Mouse (Mus musculus): Measurements from ENCODE around the gene Aqp2. TPM values are rescaled to one million over a fixed set of nuclear protein-coding genes. Genes with fewer than 3 reads are reported as not detected.

Gene Aqp2
- polyA plus RNA-seq, 2 experiments: not detected

DNA sequence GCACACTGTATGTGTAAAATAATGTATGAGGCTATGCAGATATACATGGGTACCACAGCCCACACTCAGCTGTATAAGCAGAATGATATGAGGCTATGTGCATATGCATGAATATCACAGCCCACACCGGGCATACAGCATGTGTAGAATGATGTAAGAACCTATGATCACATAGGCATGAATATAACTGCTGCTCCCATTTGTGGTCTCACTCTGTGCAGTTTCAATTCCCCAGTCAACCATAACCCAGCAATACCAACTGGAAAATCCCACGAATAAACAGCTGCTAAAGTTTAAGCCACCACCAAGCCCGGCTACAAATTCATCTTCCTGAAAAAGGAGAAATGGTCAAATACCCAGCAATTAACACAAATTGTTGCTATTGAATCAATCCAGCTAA, 39.7 kb downstream of the Aqp2 start:
- Histone ChIP-seq H3K27me3 (ENCODE audit: control insufficient read depth, insufficient read depth, low read length) (no peaks in the 10 kb centered on the region; the same call in 1 of the 2 replicates), H3K4me3 (replicated peaks; ENCODE audit: low read length) (no peak overlapping the region), H3K4me2 (replicated peaks; ENCODE audit: low read depth, low read length, severe bottlenecking) (no peak overlapping the region), H3K9ac (ENCODE audit: low read depth, low read length, severe bottlenecking) (no peak overlapping the region), H3K4me1 (ENCODE audit: control insufficient read depth, insufficient read depth, low read length) (peaks cover 6% of the 10 kb centered on the region; the same call in 1 of the 2 replicates), H3K27ac (replicated peaks; ENCODE audit: low read depth, low read length) (no peak overlapping the region), H3K36me3 (ENCODE audit: control insufficient read depth, insufficient read depth, low read length) (peaks cover 36% of the 10 kb centered on the region), H3K9me3 (ENCODE audit: control insufficient read depth, low read length) (no peaks in the 10 kb centered on the region)
- no peak for TF ChIP-seq POLR2A (IDR thresholded peaks at IDR 0.05; ENCODE audit: borderline replicate concordance, extremely low read depth, insufficient read depth, insufficient read length)
- WGBS: 71% methylated on average over 3 of the region's 3 CpGs
- ATAC-seq (ENCODE audit: low FRiP score, low read depth): no peak
- no peak for DNase-seq (ENCODE audit: low spot score)

DNA sequence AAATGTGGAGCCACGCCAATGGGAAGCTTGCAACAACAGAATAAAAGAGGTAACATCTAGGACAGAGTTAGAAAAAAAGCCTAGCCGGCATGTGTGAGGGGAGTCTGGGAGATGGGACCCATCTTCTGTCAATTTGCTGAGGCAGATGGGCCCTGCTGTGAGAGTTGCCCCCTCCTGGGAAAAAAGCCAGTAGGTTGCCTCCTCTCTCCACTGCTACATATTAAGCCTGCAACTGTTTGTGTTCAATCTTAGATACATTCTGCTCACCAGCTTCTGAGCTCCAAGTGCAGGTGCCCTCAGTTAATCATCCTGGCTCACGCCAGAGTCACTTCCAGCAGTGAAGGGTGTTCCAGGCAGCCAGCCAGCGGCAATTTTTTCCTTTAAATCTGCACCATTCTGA, 41.0 kb downstream of the Aqp2 start:
- Histone ChIP-seq H3K4me3 (replicated peaks; ENCODE audit: low read length) (no peak overlapping the region), H3K27ac (replicated peaks; ENCODE audit: low read depth, low read length) (no peak overlapping the region), H3K9me3 (ENCODE audit: control insufficient read depth, low read length) (no peaks in the 10 kb centered on the region), H3K36me3 (ENCODE audit: control insufficient read depth, insufficient read depth, low read length) (peaks cover 46% of the 10 kb centered on the region), H3K27me3 (ENCODE audit: control insufficient read depth, insufficient read depth, low read length) (no peaks in the 10 kb centered on the region), H3K4me2 (replicated peaks; ENCODE audit: low read depth, low read length, severe bottlenecking) (no peak overlapping the region), H3K4me1 (ENCODE audit: control insufficient read depth, insufficient read depth, low read length) (peaks cover 2% of the 10 kb centered on the region; the same call in 1 of the 2 replicates), H3K9ac (ENCODE audit: low read depth, low read length, severe bottlenecking) (no peak overlapping the region)
- DNase-seq (ENCODE audit: low spot score): no peak
- TF ChIP-seq POLR2A (IDR thresholded peaks at IDR 0.05; ENCODE audit: borderline replicate concordance, extremely low read depth, insufficient read depth, insufficient read length): no peak
- ATAC-seq (ENCODE audit: low FRiP score, low read depth): no peak
- 73% methylated on average over 4 of the region's 4 CpGs for WGBS

DNA sequence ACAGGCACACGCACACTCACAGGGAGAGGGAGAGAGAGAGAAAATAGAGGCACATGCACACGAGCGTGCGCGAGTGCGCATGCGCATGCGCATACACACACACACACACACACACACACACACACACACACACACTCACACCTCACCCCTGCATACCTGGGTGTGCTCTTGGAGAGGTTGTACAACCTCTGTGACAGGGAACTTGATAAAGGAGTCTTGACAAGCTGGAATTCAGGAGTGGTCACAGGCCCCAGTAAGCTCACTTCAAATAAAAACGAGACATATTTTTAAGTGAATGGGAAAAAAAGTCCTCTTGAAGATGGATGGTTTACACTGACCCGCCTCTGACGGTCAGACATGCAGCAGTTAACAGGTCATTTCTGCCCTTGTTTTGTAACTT, 43.2 kb downstream of the Aqp2 start:
- DNase-seq (ENCODE audit: low spot score) (no peak), ATAC-seq (ENCODE audit: low FRiP score, low read depth) (no peak)
- Histone ChIP-seq H3K9ac (ENCODE audit: low read depth, low read length, severe bottlenecking) (no peak overlapping the region), H3K27me3 (ENCODE audit: control insufficient read depth, insufficient read depth, low read length) (no peaks in the 10 kb centered on the region), H3K36me3 (ENCODE audit: control insufficient read depth, insufficient read depth, low read length) (peaks cover 69% of the 10 kb centered on the region), H3K4me1 (ENCODE audit: control insufficient read depth, insufficient read depth, low read length) (no peaks in the 10 kb centered on the region), H3K27ac (replicated peaks; ENCODE audit: low read depth, low read length) (no peak overlapping the region), H3K4me3 (replicated peaks; ENCODE audit: low read length) (no peak overlapping the region), H3K9me3 (ENCODE audit: control insufficient read depth, low read length) (no peaks in the 10 kb centered on the region), H3K4me2 (replicated peaks; ENCODE audit: low read depth, low read length, severe bottlenecking) (no peak overlapping the region)
- TF ChIP-seq POLR2A (IDR thresholded peaks at IDR 0.05; ENCODE audit: borderline replicate concordance, extremely low read depth, insufficient read depth, insufficient read length): no peak
- WGBS: 92% methylated on average over 11 of the region's 11 CpGs

- no peak for TF ChIP-seq POLR2A (IDR thresholded peaks at IDR 0.05; ENCODE audit: borderline replicate concordance, extremely low read depth, insufficient read depth, insufficient read length)
- no peak for ATAC-seq (ENCODE audit: low FRiP score, low read depth)
- Histone ChIP-seq H3K27me3 (ENCODE audit: control insufficient read depth, insufficient read depth, low read length) (no peaks in the 10 kb centered on the region), H3K27ac (replicated peaks; ENCODE audit: low read depth, low read length) (no peak overlapping the region), H3K4me1 (ENCODE audit: control insufficient read depth, insufficient read depth, low read length) (no peaks in the 10 kb centered on the region), H3K36me3 (ENCODE audit: control insufficient read depth, insufficient read depth, low read length) (peaks cover 96% of the 10 kb centered on the region), H3K4me3 (replicated peaks; ENCODE audit: low read length) (no peak overlapping the region), H3K9ac (ENCODE audit: low read depth, low read length, severe bottlenecking) (no peak overlapping the region), H3K4me2 (replicated peaks; ENCODE audit: low read depth, low read length, severe bottlenecking) (no peak overlapping the region), H3K9me3 (ENCODE audit: control insufficient read depth, low read length) (no peaks in the 10 kb centered on the region)
- no peak for DNase-seq (ENCODE audit: low spot score)
Observed at GRCm38 (mm10) chr15:99631618-99632017, 52.8 kb downstream of the Aqp2 start.

Other genes starting within 250 kb of the Aqp2 start
- gene Fmnl3, start 208.6 kb upstream of the Aqp2 start, polyA plus RNA-seq (2012; rRNA removed): 55.0 and 65.4 TPM in 2 replicates
- gene Fmnl3, start 208.6 kb upstream of the Aqp2 start, polyA plus RNA-seq (2014; fragmentation: Nextera tagmentation; extraction: Ambion mirVana): 19.8 and 26.8 TPM in 2 replicates
- 216 and 283 TPM in 2 replicates for gene Tmbim6, start 186.2 kb upstream of the Aqp2 start, polyA plus RNA-seq (2012; rRNA removed)
- gene Tmbim6, start 186.2 kb upstream of the Aqp2 start, polyA plus RNA-seq (2014; fragmentation: Nextera tagmentation; extraction: Ambion mirVana): 296 and 305 TPM in 2 replicates
- 24.4 and 32.4 TPM in 2 replicates for gene Nckap5l, start 121.3 kb upstream of the Aqp2 start, polyA plus RNA-seq (2012; rRNA removed)
- 14.1 and 19.3 TPM in 2 replicates for gene Nckap5l, start 121.3 kb upstream of the Aqp2 start, polyA plus RNA-seq (2014; fragmentation: Nextera tagmentation; extraction: Ambion mirVana)
- 9.0 and 9.2 TPM in 2 replicates for gene Bcdin3d, start 104.3 kb upstream of the Aqp2 start, polyA plus RNA-seq (2012; rRNA removed)
- gene Bcdin3d, start 104.3 kb upstream of the Aqp2 start, polyA plus RNA-seq (2014; fragmentation: Nextera tagmentation; extraction: Ambion mirVana): 13.6 and 14.5 TPM in 2 replicates
- 0.21 and 0.27 TPM in 2 replicates for gene Faim2, start 50.9 kb upstream of the Aqp2 start, polyA plus RNA-seq (2012; rRNA removed)
- 0.10 and 0.21 TPM in 2 replicates for gene Faim2, start 50.9 kb upstream of the Aqp2 start, polyA plus RNA-seq (2014; fragmentation: Nextera tagmentation; extraction: Ambion mirVana)
- 0.26 TPM in 2 replicates for gene Aqp5, start 11.7 kb downstream of the Aqp2 start, polyA plus RNA-seq (2012; rRNA removed)
- gene Aqp5, start 11.7 kb downstream of the Aqp2 start, polyA plus RNA-seq (2014; fragmentation: Nextera tagmentation; extraction: Ambion mirVana): 0.28 and 0.47 TPM in 2 replicates
- gene Aqp6, start 22.3 kb downstream of the Aqp2 start, polyA plus RNA-seq (2012; rRNA removed): 0.03 TPM in 1 of 2 replicates, not detected in the other
- not detected in 2 replicates for gene Aqp6, start 22.3 kb downstream of the Aqp2 start, polyA plus RNA-seq (2014; fragmentation: Nextera tagmentation; extraction: Ambion mirVana)
- 102 and 107 TPM in 2 replicates for gene Racgap1, start 72.6 kb downstream of the Aqp2 start, polyA plus RNA-seq (2012; rRNA removed)
- gene Racgap1, start 72.6 kb downstream of the Aqp2 start, polyA plus RNA-seq (2014; fragmentation: Nextera tagmentation; extraction: Ambion mirVana): 82.1 and 92.4 TPM in 2 replicates
- 3.4 TPM in 2 replicates for gene Asic1, start 91.3 kb downstream of the Aqp2 start, polyA plus RNA-seq (2012; rRNA removed)
- 1.4 and 1.9 TPM in 2 replicates for gene Asic1, start 91.3 kb downstream of the Aqp2 start, polyA plus RNA-seq (2014; fragmentation: Nextera tagmentation; extraction: Ambion mirVana)
- 77.1 and 93.5 TPM in 2 replicates for gene Smarcd1, start 123.1 kb downstream of the Aqp2 start, polyA plus RNA-seq (2012; rRNA removed)
- gene Smarcd1, start 123.1 kb downstream of the Aqp2 start, polyA plus RNA-seq (2014; fragmentation: Nextera tagmentation; extraction: Ambion mirVana): 41.9 and 49.2 TPM in 2 replicates
- gene Gm17349, start 126.4 kb downstream of the Aqp2 start, polyA plus RNA-seq (2012; rRNA removed): 0.63 TPM in 1 of 2 replicates, not detected in the other
- gene Gm17349, start 126.4 kb downstream of the Aqp2 start, polyA plus RNA-seq (2014; fragmentation: Nextera tagmentation; extraction: Ambion mirVana): not detected in 2 replicates
- 1.4 TPM in 2 replicates for gene Gpd1, start 138.5 kb downstream of the Aqp2 start, polyA plus RNA-seq (2012; rRNA removed)
- 0.15 and 0.22 TPM in 2 replicates for gene Gpd1, start 138.5 kb downstream of the Aqp2 start, polyA plus RNA-seq (2014; fragmentation: Nextera tagmentation; extraction: Ambion mirVana)
- 157 and 199 TPM in 2 replicates for gene Cox14, start 146.6 kb downstream of the Aqp2 start, polyA plus RNA-seq (2012; rRNA removed)
- 174 and 194 TPM in 2 replicates for gene Cox14, start 146.6 kb downstream of the Aqp2 start, polyA plus RNA-seq (2014; fragmentation: Nextera tagmentation; extraction: Ambion mirVana)
- 75.1 and 89.2 TPM in 2 replicates for gene Cers5, start 193.8 kb downstream of the Aqp2 start, polyA plus RNA-seq (2012; rRNA removed)
- gene Cers5, start 193.8 kb downstream of the Aqp2 start, polyA plus RNA-seq (2014; fragmentation: Nextera tagmentation; extraction: Ambion mirVana): 84.9 and 85.8 TPM in 2 replicates

Measured in limb, embryonic 14.5 days (tissue).